Mouse (Mus musculus): Measurements from ENCODE around the gene Ulk4. TPM values are rescaled to one million over a fixed set of nuclear protein-coding genes. Genes with fewer than 3 reads are reported as not detected.
"Not testable (repeated sequence)": the region's sequence is repeated elsewhere in the genome, so short reads cannot be mapped to it uniquely, and the experiment has no call there.

Gene Ulk4
- polyA plus RNA-seq, 1 experiment from 2014 or later, result 153 TPM

DNA sequence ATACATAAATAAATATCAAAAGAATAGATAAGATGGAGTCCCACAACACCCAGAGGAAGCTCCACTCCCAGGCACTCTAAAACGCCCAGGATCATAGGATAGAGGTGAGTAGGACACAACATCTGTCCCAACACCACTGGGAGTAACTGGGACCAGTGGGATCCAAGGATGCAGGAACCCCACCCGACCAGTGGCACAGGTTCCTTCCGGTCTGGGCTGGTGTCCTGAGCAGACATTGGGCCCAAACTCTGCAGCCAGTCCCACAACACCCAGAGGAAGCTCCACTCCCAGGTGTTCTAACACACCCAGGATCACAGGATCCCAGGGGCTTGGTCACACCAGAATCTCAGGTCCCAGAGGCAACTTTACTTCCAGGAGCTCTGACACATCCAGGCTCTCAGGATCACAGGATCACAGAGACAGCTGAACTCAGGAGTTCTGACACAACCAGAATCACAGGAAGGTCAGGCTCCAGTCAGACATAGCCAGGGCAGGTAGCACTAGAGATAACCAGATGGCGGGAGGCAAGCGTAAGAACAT, 77.8 kb downstream of the Ulk4 start:
- not testable (repeated sequence) for H3K4me1 ChIP-seq (ENCODE audit: control insufficient read depth, insufficient read depth, low read length); H3K36me3 ChIP-seq (ENCODE audit: control insufficient read depth, insufficient read depth, low read length); H3K9ac ChIP-seq (ENCODE audit: low read length); H3K27me3 ChIP-seq (ENCODE audit: control insufficient read depth, insufficient read depth, low read length); H3K4me2 ChIP-seq (ENCODE audit: low read depth); H3K4me3 ChIP-seq (ENCODE audit: low read depth, low read length); DNase-seq (ENCODE audit: low spot score); H3K9me3 ChIP-seq (ENCODE audit: control insufficient read depth, low read length); ATAC-seq (ENCODE audit: insufficient read depth, low FRiP score, low TSS enrichment); H3K27ac ChIP-seq (ENCODE audit: low read depth, low read length)
- 92% methylated on average over 5 of the region's 5 CpGs for WGBS

DNA sequence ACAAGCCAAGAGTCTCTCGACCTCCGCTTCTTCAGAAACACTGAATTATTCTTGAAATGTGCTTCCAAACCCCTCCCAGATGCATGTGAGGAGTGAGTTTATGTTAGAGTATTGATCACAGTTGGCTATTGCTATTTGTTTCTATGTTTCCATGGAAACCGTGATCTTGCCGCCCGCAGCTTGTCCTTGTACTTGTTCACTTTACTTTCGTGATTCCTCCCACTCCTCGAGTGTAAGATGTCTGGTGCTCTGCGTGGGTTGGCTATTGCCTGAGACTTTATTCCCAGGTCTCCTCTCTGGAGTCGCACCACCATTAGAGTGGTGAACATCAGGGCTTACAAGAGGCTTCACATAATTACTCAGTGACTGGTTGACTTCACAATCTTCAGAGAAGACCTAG, 80.5 kb downstream of the Ulk4 start:
- WGBS, result 88% methylated on average over 9 of the region's 9 CpGs
- no peak overlapping the region for H3K4me2 ChIP-seq (ENCODE audit: low read depth)
- DNase-seq (ENCODE audit: low spot score) (no peak), ATAC-seq (ENCODE audit: insufficient read depth, low FRiP score, low TSS enrichment) (no peak)
- H3K4me3 ChIP-seq (ENCODE audit: low read depth, low read length), result no peak overlapping the region
- peaks cover 9% of the 10 kb centered on the region for H3K9me3 ChIP-seq (ENCODE audit: control insufficient read depth, low read length)
- H3K4me1 ChIP-seq (ENCODE audit: control insufficient read depth, insufficient read depth, low read length), result no peaks in the 10 kb centered on the region
- H3K9ac ChIP-seq (ENCODE audit: low read length), result no peak overlapping the region
- no peak overlapping the region for H3K27ac ChIP-seq (ENCODE audit: low read depth, low read length)
- no peaks in the 10 kb centered on the region for H3K27me3 ChIP-seq (ENCODE audit: control insufficient read depth, insufficient read depth, low read length)
- H3K36me3 ChIP-seq (ENCODE audit: control insufficient read depth, insufficient read depth, low read length), result no peaks in the 10 kb centered on the region

DNA sequence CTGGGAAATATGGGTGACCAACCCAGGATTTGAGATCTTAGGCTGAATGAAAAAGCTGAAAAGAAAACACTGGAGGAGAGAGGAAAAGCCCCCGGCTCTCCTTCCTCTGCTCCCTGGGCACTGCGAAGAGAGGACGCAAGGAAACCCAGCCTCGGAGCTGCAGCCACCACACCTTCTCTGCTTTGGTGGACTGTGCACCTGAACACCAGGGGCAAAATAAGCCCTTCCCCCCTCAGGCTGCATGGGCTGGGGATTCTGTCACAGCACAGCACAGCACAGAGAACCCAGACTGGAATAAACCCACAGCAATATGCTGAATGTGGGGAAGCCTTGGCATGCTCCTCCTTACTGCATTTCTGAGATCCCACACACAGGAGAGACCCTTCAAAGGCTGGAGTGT, 81.9 kb downstream of the Ulk4 start:
- no peak overlapping the region for H3K4me2 ChIP-seq (ENCODE audit: low read depth)
- peaks cover 9% of the 10 kb centered on the region for H3K9me3 ChIP-seq (ENCODE audit: control insufficient read depth, low read length)
- ATAC-seq (ENCODE audit: insufficient read depth, low FRiP score, low TSS enrichment) (no peak), DNase-seq (ENCODE audit: low spot score) (no peak)
- no peaks in the 10 kb centered on the region for H3K27me3 ChIP-seq (ENCODE audit: control insufficient read depth, insufficient read depth, low read length)
- H3K27ac ChIP-seq (ENCODE audit: low read depth, low read length), result no peak overlapping the region
- WGBS, result 96% methylated on average over 4 of the region's 4 CpGs
- H3K36me3 ChIP-seq (ENCODE audit: control insufficient read depth, insufficient read depth, low read length), result no peaks in the 10 kb centered on the region
- no peaks in the 10 kb centered on the region for H3K4me1 ChIP-seq (ENCODE audit: control insufficient read depth, insufficient read depth, low read length)
- H3K9ac ChIP-seq (ENCODE audit: low read length), result no peak overlapping the region
- H3K4me3 ChIP-seq (ENCODE audit: low read depth, low read length), result no peak overlapping the region

DNA sequence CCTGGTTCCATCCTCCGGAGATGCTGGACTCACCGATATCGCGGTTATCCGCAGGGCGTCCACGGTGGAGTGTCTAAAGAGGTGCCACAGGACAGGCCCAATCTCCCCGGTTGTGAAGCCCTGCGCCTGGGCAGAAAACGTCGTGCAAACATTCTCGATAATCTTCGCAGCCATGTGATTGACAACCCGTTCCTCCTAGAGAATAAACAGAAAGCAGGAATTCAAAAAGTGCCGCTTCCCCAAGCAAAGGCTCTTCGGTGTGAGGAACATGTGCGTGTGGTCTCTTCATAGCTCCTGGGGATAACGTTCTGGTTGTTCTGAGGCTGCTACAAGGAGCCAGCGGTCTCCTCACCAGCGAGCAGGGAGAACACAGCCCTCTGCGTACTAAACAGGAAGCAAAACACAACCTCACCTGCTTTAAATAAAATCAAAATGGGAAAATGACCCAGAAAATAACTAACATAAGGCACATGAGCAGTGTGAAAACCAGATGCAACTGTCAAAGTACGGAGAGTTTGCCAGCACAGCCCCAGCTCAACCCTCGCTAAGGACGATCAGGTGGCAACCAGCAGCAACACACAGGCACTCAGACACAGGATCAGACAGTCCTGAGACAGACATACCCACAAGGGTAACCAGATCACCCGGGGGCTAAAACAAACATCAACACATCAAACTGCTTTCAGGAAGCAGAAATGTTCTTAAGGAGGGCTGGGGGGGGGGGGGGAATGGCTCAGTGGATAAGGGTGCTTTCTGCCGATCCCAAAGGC, 84.2 kb downstream of the Ulk4 start:
- H3K36me3 ChIP-seq (ENCODE audit: control insufficient read depth, insufficient read depth, low read length), result no peaks in the 10 kb centered on the region
- no peak overlapping the region for H3K4me3 ChIP-seq (ENCODE audit: low read depth, low read length)
- 91% methylated on average over 26 of the region's 26 CpGs for WGBS
- no peak for ATAC-seq (ENCODE audit: insufficient read depth, low FRiP score, low TSS enrichment)
- H3K4me1 ChIP-seq (ENCODE audit: control insufficient read depth, insufficient read depth, low read length), result no peaks in the 10 kb centered on the region
- H3K9ac ChIP-seq (ENCODE audit: low read length), result no peak overlapping the region
- no peak for DNase-seq (ENCODE audit: low spot score)
- H3K9me3 ChIP-seq (ENCODE audit: control insufficient read depth, low read length), result peaks cover 9% of the 10 kb centered on the region
- no peak overlapping the region for H3K4me2 ChIP-seq (ENCODE audit: low read depth)
- H3K27ac ChIP-seq (ENCODE audit: low read depth, low read length), result no peak overlapping the region
- H3K27me3 ChIP-seq (ENCODE audit: control insufficient read depth, insufficient read depth, low read length), result no peaks in the 10 kb centered on the region

- Histone ChIP-seq H3K27me3 (ENCODE audit: control insufficient read depth, insufficient read depth, low read length) (no peaks in the 10 kb centered on the region), H3K36me3 (ENCODE audit: control insufficient read depth, insufficient read depth, low read length) (no peaks in the 10 kb centered on the region), H3K4me1 (ENCODE audit: control insufficient read depth, insufficient read depth, low read length) (no peaks in the 10 kb centered on the region), H3K4me3 (ENCODE audit: low read depth, low read length) (no peak overlapping the region), H3K9ac (ENCODE audit: low read length) (no peak overlapping the region), H3K4me2 (ENCODE audit: low read depth) (no peak overlapping the region), H3K9me3 (ENCODE audit: control insufficient read depth, low read length) (no peaks in the 10 kb centered on the region), H3K27ac (ENCODE audit: low read depth, low read length) (no peak overlapping the region)
- DNase-seq (ENCODE audit: low spot score) (no peak), ATAC-seq (ENCODE audit: insufficient read depth, low FRiP score, low TSS enrichment) (no peak)
- 89% methylated on average over 8 of the region's 8 CpGs for WGBS
Observed at GRCm38 (mm10) chr9:121187811-121188210, 89.2 kb downstream of the Ulk4 start.

DNA sequence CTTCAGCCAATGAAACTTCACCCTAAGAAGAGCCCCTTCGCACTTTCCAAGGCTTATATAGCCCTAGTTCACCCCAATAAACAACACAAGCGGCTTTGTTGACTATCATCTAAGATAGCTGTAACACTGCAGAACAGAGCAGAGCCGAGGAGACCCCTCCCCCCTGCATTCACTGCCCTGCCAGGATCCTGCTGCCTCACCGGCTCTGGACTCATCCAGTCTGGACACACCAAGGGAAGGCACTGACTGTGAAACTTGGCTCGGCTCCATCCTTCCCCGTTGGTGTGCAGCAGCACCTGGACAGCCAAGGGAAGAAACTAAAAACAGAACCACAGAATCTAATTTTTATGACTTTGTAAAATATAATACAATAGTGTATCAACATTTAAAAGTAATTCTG, 91.2 kb downstream of the Ulk4 start:
- Histone ChIP-seq H3K9me3 (ENCODE audit: control insufficient read depth, low read length) (no peaks in the 10 kb centered on the region), H3K4me3 (ENCODE audit: low read depth, low read length) (no peak overlapping the region), H3K27me3 (ENCODE audit: control insufficient read depth, insufficient read depth, low read length) (no peaks in the 10 kb centered on the region), H3K4me1 (ENCODE audit: control insufficient read depth, insufficient read depth, low read length) (no peaks in the 10 kb centered on the region), H3K36me3 (ENCODE audit: control insufficient read depth, insufficient read depth, low read length) (no peaks in the 10 kb centered on the region), H3K4me2 (ENCODE audit: low read depth) (no peak overlapping the region), H3K27ac (ENCODE audit: low read depth, low read length) (no peak overlapping the region), H3K9ac (ENCODE audit: low read length) (no peak overlapping the region)
- ATAC-seq (ENCODE audit: insufficient read depth, low FRiP score, low TSS enrichment), result no peak
- 55% methylated on average over 6 of the region's 6 CpGs for WGBS
- no peak for DNase-seq (ENCODE audit: low spot score)

DNA sequence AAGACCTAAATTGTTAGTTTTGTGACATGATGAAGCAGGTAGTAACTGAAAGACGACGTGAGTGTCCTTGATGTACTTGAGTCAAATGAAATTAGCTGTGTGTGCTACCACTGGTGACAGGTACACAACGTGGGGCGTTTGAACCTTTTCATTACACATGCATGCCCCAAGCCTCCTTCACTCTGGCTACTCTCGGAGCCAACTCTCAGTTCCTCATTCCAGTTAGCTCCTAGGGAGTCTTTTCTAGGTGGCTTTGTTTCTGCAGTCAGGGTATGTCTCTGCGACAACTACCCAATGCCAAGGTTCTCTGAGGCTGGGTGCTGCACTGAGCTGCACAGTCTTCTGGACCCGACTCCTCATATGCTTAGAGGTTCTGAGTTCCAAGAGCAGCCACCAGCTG, 100.6 kb downstream of the Ulk4 start:
- H3K36me3 ChIP-seq (ENCODE audit: control insufficient read depth, insufficient read depth, low read length), result no peaks in the 10 kb centered on the region
- ATAC-seq (ENCODE audit: insufficient read depth, low FRiP score, low TSS enrichment), result no peak
- WGBS, result 88% methylated on average over 7 of the region's 7 CpGs

GRCm38 (mm10) chr9:121175201-121175600, 101.8 kb downstream of the Ulk4 start:
- H3K9ac ChIP-seq (ENCODE audit: low read length), result no peak overlapping the region
- H3K27ac ChIP-seq (ENCODE audit: low read depth, low read length), result no peak overlapping the region
- H3K36me3 ChIP-seq (ENCODE audit: control insufficient read depth, insufficient read depth, low read length), result no peaks in the 10 kb centered on the region
- ATAC-seq (ENCODE audit: insufficient read depth, low FRiP score, low TSS enrichment) (no peak), DNase-seq (ENCODE audit: low spot score) (no peak)
- no peak overlapping the region for H3K4me2 ChIP-seq (ENCODE audit: low read depth)
- no peaks in the 10 kb centered on the region for H3K4me1 ChIP-seq (ENCODE audit: control insufficient read depth, insufficient read depth, low read length)
- 89% methylated on average over 11 of the region's 11 CpGs for WGBS
- H3K27me3 ChIP-seq (ENCODE audit: control insufficient read depth, insufficient read depth, low read length), result no peaks in the 10 kb centered on the region
- H3K4me3 ChIP-seq (ENCODE audit: low read depth, low read length), result no peak overlapping the region
- no peaks in the 10 kb centered on the region for H3K9me3 ChIP-seq (ENCODE audit: control insufficient read depth, low read length)

More for the DNA sequence above, 100.6 kb downstream of the Ulk4 start:
- DNase-seq (ENCODE audit: low spot score), result no peak
- Histone ChIP-seq H3K27me3 (ENCODE audit: control insufficient read depth, insufficient read depth, low read length) (no peaks in the 10 kb centered on the region), H3K9ac (ENCODE audit: low read length) (no peak overlapping the region), H3K4me2 (ENCODE audit: low read depth) (no peak overlapping the region), H3K27ac (ENCODE audit: low read depth, low read length) (no peak overlapping the region), H3K4me1 (ENCODE audit: control insufficient read depth, insufficient read depth, low read length) (no peaks in the 10 kb centered on the region), H3K9me3 (ENCODE audit: control insufficient read depth, low read length) (no peaks in the 10 kb centered on the region), H3K4me3 (ENCODE audit: low read depth, low read length) (no peak overlapping the region)

DNA sequence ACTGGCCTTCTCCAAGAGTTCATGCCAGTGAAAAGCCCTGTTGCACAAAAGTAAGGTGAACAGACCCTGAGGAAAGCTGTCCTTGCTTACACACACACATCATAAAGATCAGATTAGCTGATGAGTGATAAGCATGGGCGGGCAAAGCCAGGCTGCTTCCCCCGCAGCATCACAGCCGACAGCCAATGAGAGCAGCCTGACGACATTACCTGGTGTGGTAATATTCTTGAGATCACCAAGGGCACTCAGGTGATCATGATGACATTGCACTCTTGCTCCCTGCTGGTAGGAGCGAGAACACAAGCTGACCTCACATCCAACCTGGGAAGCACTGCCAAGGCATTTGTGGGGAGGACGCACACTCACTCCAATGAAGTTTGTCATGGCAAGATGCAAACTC, 104.9 kb downstream of the Ulk4 start:
- no peak overlapping the region for H3K27ac ChIP-seq (ENCODE audit: low read depth, low read length)
- no peak for ATAC-seq (ENCODE audit: insufficient read depth, low FRiP score, low TSS enrichment)
- no peaks in the 10 kb centered on the region for H3K36me3 ChIP-seq (ENCODE audit: control insufficient read depth, insufficient read depth, low read length)
- no peak overlapping the region for H3K4me2 ChIP-seq (ENCODE audit: low read depth)
- no peak overlapping the region for H3K4me3 ChIP-seq (ENCODE audit: low read depth, low read length)
- H3K27me3 ChIP-seq (ENCODE audit: control insufficient read depth, insufficient read depth, low read length), result no peaks in the 10 kb centered on the region
- no peaks in the 10 kb centered on the region for H3K9me3 ChIP-seq (ENCODE audit: control insufficient read depth, low read length)
- H3K4me1 ChIP-seq (ENCODE audit: control insufficient read depth, insufficient read depth, low read length), result no peaks in the 10 kb centered on the region
- no peak for DNase-seq (ENCODE audit: low spot score)
- WGBS, result 92% methylated on average over 6 of the region's 6 CpGs
- H3K9ac ChIP-seq (ENCODE audit: low read length), result no peak overlapping the region
